24 mouse cellular contexts compared by ENCODE assay signal in genomic region chr13:41549283-41549682, GRCm38 (mm10). TPM values are rescaled to one million over a fixed set of nuclear protein-coding genes. Genes with fewer than 3 reads are reported as not detected.
A peak's percentile ranks its signal among the peaks of the same experiment; 100 is the strongest.
DNase-seq lines count a peak whose midpoint lies in the region; ATAC-seq and TF ChIP-seq lines count a peak whose summit lies in the region.
"Had no signal": no experiment of that assay in that cellular context is flagged by ENCODE, and none has a peak within 500 bp of the region (broad histone marks: within the 10 kb centered on the region; RNA-seq: fewer than 3 reads in every experiment).

No protein-coding gene starts in this region.

- H3K9me3 ChIP-seq in lung, embryonic 15.5 days: no peaks in the 10 kb centered on the region
- H3K9me3 ChIP-seq in midbrain, embryonic 11.5 days (ENCODE audit: control insufficient read depth, low read length): no peaks in the 10 kb centered on the region
- H3K9me3 ChIP-seq in midbrain, embryonic 15.5 days: no peaks in the 10 kb centered on the region
- H3K9me3 ChIP-seq in stomach, embryonic 16.5 days (replicated peaks; ENCODE audit: control insufficient read depth, low read length): no peaks in the 10 kb centered on the region
- H3K9me3 ChIP-seq: embryonic facial prominence, embryonic 12.5 days; embryonic facial prominence, embryonic 15.5 days; hindbrain, embryonic 10.5 days; hindbrain, embryonic 13.5 days had no signal

- no peaks in the 10 kb centered on the region for H3K27me3 ChIP-seq in lung, embryonic 15.5 days
- H3K27me3 ChIP-seq in midbrain, embryonic 11.5 days (ENCODE audit: control insufficient read depth, insufficient read depth, low read length): no peaks in the 10 kb centered on the region
- no peaks in the 10 kb centered on the region for H3K27me3 ChIP-seq in midbrain, embryonic 15.5 days (replicated peaks)
- no peaks in the 10 kb centered on the region for H3K27me3 ChIP-seq in stomach, embryonic 16.5 days (ENCODE audit: control insufficient read depth, insufficient read depth, low read length)
- H3K27me3 ChIP-seq: embryonic facial prominence, embryonic 12.5 days; embryonic facial prominence, embryonic 15.5 days; hindbrain, embryonic 13.5 days had no signal

- 0 out of 2 replicates have a peak, but pooled peaks have one; percentile 72 for ATAC-seq in lung, embryonic 15.5 days (ENCODE audit: borderline replicate concordance, extremely low read depth, low FRiP score, low TSS enrichment)
- ATAC-seq in midbrain, embryonic 11.5 days (ENCODE audit: low FRiP score): no peak
- no peak for ATAC-seq in midbrain, embryonic 15.5 days (replicated peaks)
- ATAC-seq in stomach, embryonic 16.5 days (ENCODE audit: insufficient read depth, low FRiP score): 0 out of 2 replicates have a peak, but pooled peaks have one; percentile 53
- ATAC-seq: CD4-positive, CD25-positive, alpha-beta regulatory T cell, adult 4 months; forebrain, embryonic 14.5 days; forebrain, postnatal 0 days had no signal

- no peak for TF ChIP-seq POLR2A in lung, adult 2 months (IDR thresholded peaks at IDR 0.05; ENCODE audit: borderline replicate concordance, extremely low read depth, low read depth, low read length)

- peak overlapping the region; percentile 80 for H3K27ac ChIP-seq in lung, embryonic 15.5 days
- H3K27ac ChIP-seq in midbrain, embryonic 11.5 days (ENCODE audit: low read depth, low read length): no peak overlapping the region
- H3K27ac ChIP-seq in midbrain, embryonic 15.5 days: no peak overlapping the region
- H3K27ac ChIP-seq in stomach, embryonic 16.5 days (ENCODE audit: low read length): no peak overlapping the region
- H3K27ac ChIP-seq: embryonic facial prominence, embryonic 12.5 days; embryonic facial prominence, embryonic 15.5 days; gastrocnemius, adult 2 months; hindbrain, embryonic 10.5 days; hindbrain, embryonic 13.5 days had no signal

- no peak for DNase-seq in lung, adult 2 months
- peak; percentile 28 for DNase-seq in midbrain, embryonic 11.5 days (ENCODE audit: low spot score, missing footprints)
- no peak for DNase-seq in heart, postnatal 25 days (ENCODE audit: low spot score)
- DNase-seq: adrenal gland, adult 2 months; adrenal gland, postnatal 14 days; cerebellum, adult 11 months; cerebellum, adult 2 months; cerebellum, adult 9-11 months; cerebellum, postnatal 25 days; forebrain, postnatal 0 days; gastrocnemius, adult 2 months; gastrocnemius, postnatal 14 days; heart, adult 11 months; heart, postnatal 36 days had no signal

- H3K4me3 ChIP-seq in lung, embryonic 15.5 days: no peak overlapping the region
- no peak overlapping the region for H3K4me3 ChIP-seq in lung, adult 2 months (replicated peaks; ENCODE audit: extremely low read depth, low read depth, low read length)
- no peak overlapping the region for H3K4me3 ChIP-seq in midbrain, embryonic 11.5 days (ENCODE audit: low read depth, low read length)
- no peak overlapping the region for H3K4me3 ChIP-seq in midbrain, embryonic 15.5 days
- no peak overlapping the region for H3K4me3 ChIP-seq in stomach, embryonic 16.5 days (replicated peaks; ENCODE audit: low read length)
- H3K4me3 ChIP-seq: embryonic facial prominence, embryonic 12.5 days; embryonic facial prominence, embryonic 15.5 days; gastrocnemius, adult 2 months; hindbrain, embryonic 10.5 days; hindbrain, embryonic 13.5 days had no signal

- peaks cover 41% of the 10 kb centered on the region for H3K4me1 ChIP-seq in lung, embryonic 15.5 days
- H3K4me1 ChIP-seq in lung, adult 2 months (ENCODE audit: control insufficient read depth, insufficient read depth, low read length): peaks cover 9% of the 10 kb centered on the region
- no peaks in the 10 kb centered on the region for H3K4me1 ChIP-seq in midbrain, embryonic 11.5 days (ENCODE audit: control insufficient read depth, insufficient read depth, low read length)
- H3K4me1 ChIP-seq in midbrain, embryonic 15.5 days: no peaks in the 10 kb centered on the region
- no peaks in the 10 kb centered on the region for H3K4me1 ChIP-seq in stomach, embryonic 16.5 days (ENCODE audit: control insufficient read depth, insufficient read depth, low read length)
- H3K4me1 ChIP-seq: embryonic facial prominence, embryonic 12.5 days; hindbrain, embryonic 10.5 days; hindbrain, embryonic 13.5 days had no signal

- H3K9ac ChIP-seq in lung, embryonic 15.5 days: no peak overlapping the region
- no peak overlapping the region for H3K9ac ChIP-seq in midbrain, embryonic 11.5 days (ENCODE audit: low read length)
- H3K9ac ChIP-seq in midbrain, embryonic 15.5 days: no peak overlapping the region
- H3K9ac ChIP-seq in stomach, embryonic 16.5 days (ENCODE audit: low read length): no peak overlapping the region
- H3K9ac ChIP-seq: embryonic facial prominence, embryonic 12.5 days; embryonic facial prominence, embryonic 15.5 days; forebrain, postnatal 0 days; hindbrain, embryonic 13.5 days had no signal

- intact Hi-C loops in heart, postnatal 25 days (cut with DNase I): no loop called here

- TF ChIP-seq CTCF in lung, adult 2 months (IDR thresholded peaks at IDR 0.05; ENCODE audit: insufficient read depth, low read length): no peak

- H3K36me3 ChIP-seq in lung, embryonic 15.5 days: no peaks in the 10 kb centered on the region
- H3K36me3 ChIP-seq in midbrain, embryonic 11.5 days (ENCODE audit: control insufficient read depth, insufficient read depth, low read length): no peaks in the 10 kb centered on the region
- no peaks in the 10 kb centered on the region for H3K36me3 ChIP-seq in midbrain, embryonic 15.5 days (replicated peaks)
- no peaks in the 10 kb centered on the region for H3K36me3 ChIP-seq in stomach, embryonic 16.5 days (ENCODE audit: control insufficient read depth, insufficient read depth, low read length)
- H3K36me3 ChIP-seq: embryonic facial prominence, embryonic 12.5 days; embryonic facial prominence, embryonic 15.5 days; hindbrain, embryonic 10.5 days; hindbrain, embryonic 13.5 days had no signal

- WGBS in lung, embryonic 15.5 days: 62% methylated on average over 6 of the region's 6 CpGs
- 73% methylated on average over 6 of the region's 6 CpGs for WGBS in lung, adult 2 months
- WGBS in midbrain, embryonic 11.5 days: 85% methylated on average over 6 of the region's 6 CpGs
- 81% methylated on average over 6 of the region's 6 CpGs for WGBS in midbrain, embryonic 15.5 days
- 62% methylated on average over 6 of the region's 6 CpGs for WGBS in stomach, embryonic 16.5 days

- 0 out of 2 replicates have a peak overlapping the region, but pooled peaks have one; percentile 2 for H3K4me2 ChIP-seq in lung, embryonic 15.5 days
- no peak overlapping the region for H3K4me2 ChIP-seq in midbrain, embryonic 11.5 days
- no peak overlapping the region for H3K4me2 ChIP-seq in midbrain, embryonic 15.5 days
- no peak overlapping the region for H3K4me2 ChIP-seq in stomach, embryonic 16.5 days (ENCODE audit: low read depth, low read length)
- H3K4me2 ChIP-seq: embryonic facial prominence, embryonic 12.5 days; embryonic facial prominence, embryonic 15.5 days; heart, embryonic 11.5 days; hindbrain, embryonic 13.5 days had no signal

RNA-seq across cellular contexts. Expression of gene Tmem170b, which starts 56.4 kb away (rescaled TPM):
- polyA plus RNA-seq in lung, embryonic 15.5 days (2015; fragmentation: Nextera tagmentation; extraction: Ambion mirVana): 10.0 and 11.2 TPM in 2 replicates
- 5.4 and 6.6 TPM in 2 replicates for polyA plus RNA-seq in lung, adult 2 months (2012; rRNA removed)
- polyA plus RNA-seq in midbrain, embryonic 11.5 days (2014; fragmentation: Nextera tagmentation; extraction: Ambion mirVana): 23.8 and 25.9 TPM in 2 replicates
- 48.7 and 51.5 TPM in 2 replicates for polyA plus RNA-seq in midbrain, embryonic 15.5 days (2015; fragmentation: Nextera tagmentation; extraction: Ambion mirVana)
- 9.4 and 10.1 TPM in 2 replicates for polyA plus RNA-seq in stomach, embryonic 16.5 days (2015; fragmentation: Nextera tagmentation; extraction: Ambion mirVana)
- total RNA-seq in heart, postnatal 25 days (2021): 10 to 100 TPM; 20.4 to 21.5 TPM

Comparison
In these comparisons a context has a peak if more than half of its experiments do, and no peak if none do; other contexts are left out.
1. ATAC-seq: peak in lung, embryonic 15.5 days (single experiment) and stomach, embryonic 16.5 days (single experiment); none in midbrain, embryonic 11.5 days (single experiment) and midbrain, embryonic 15.5 days (single experiment).